Comparison of ENCODE assay signal across 35 mouse cellular contexts in genomic region chr5:32778168-32778567, GRCm38 (mm10). TPM values are rescaled to one million over a fixed set of nuclear protein-coding genes. Genes with fewer than 3 reads are reported as not detected.
"Had no signal": no experiment of that assay in that cellular context is flagged by ENCODE, and none has a peak within 500 bp of the region (broad histone marks: within the 10 kb centered on the region; RNA-seq: fewer than 3 reads in every experiment).

No protein-coding gene starts in this region.

- DNase-seq: gastrocnemius, postnatal 14 days; gastrocnemius, postnatal 36 days; heart, adult 11 months; heart, adult 2 months; heart, postnatal 14 days; heart, postnatal 36 days; kidney, adult 18-20 months; kidney, adult 8-10 months; kidney, postnatal 10 days; kidney, postnatal 25 days; kidney, postnatal 4 days had no signal

- H3K9ac ChIP-seq: heart, embryonic 13.5 days; heart, embryonic 15.5 days; hindbrain, embryonic 12.5 days; hindbrain, embryonic 14.5 days; intestine, embryonic 15.5 days; limb, embryonic 13.5 days; limb, embryonic 15.5 days; liver, embryonic 12.5 days; liver, embryonic 14.5 days had no signal

- ATAC-seq: hindbrain, embryonic 16.5 days; inflammation-experienced regulatory T-cells, adult 6 months; intestine, embryonic 15.5 days; intestine, postnatal 0 days; liver, embryonic 12.5 days had no signal

- H3K4me1 ChIP-seq: heart, embryonic 13.5 days; heart, embryonic 15.5 days; hindbrain, embryonic 12.5 days; intestine, embryonic 15.5 days; limb, embryonic 13.5 days; limb, embryonic 15.5 days had no signal

- H3K27me3 ChIP-seq: heart, embryonic 13.5 days; heart, embryonic 15.5 days; hindbrain, embryonic 12.5 days; intestine, embryonic 15.5 days; limb, embryonic 13.5 days; limb, embryonic 15.5 days; liver, embryonic 12.5 days had no signal

- H3K9me3 ChIP-seq: heart, embryonic 13.5 days; heart, embryonic 15.5 days; hindbrain, embryonic 12.5 days; intestine, embryonic 15.5 days; limb, embryonic 13.5 days; limb, embryonic 15.5 days; liver, embryonic 12.5 days had no signal

- H3K27ac ChIP-seq: heart, adult 2 months; heart, embryonic 13.5 days; heart, embryonic 15.5 days; hindbrain, embryonic 12.5 days; hindbrain, embryonic 14.5 days; intestine, embryonic 15.5 days; layer of hippocampus, adult 2 months; left cerebral cortex, adult 2 months; limb, embryonic 13.5 days; limb, embryonic 15.5 days; liver, embryonic 12.5 days; liver, embryonic 14.5 days had no signal

- H3K4me3 ChIP-seq: heart, adult 2 months; heart, embryonic 13.5 days; heart, embryonic 15.5 days; hindbrain, embryonic 12.5 days; intestine, embryonic 15.5 days; layer of hippocampus, adult 2 months; left cerebral cortex, adult 2 months; limb, embryonic 13.5 days; limb, embryonic 15.5 days; liver, embryonic 12.5 days had no signal

RNA-seq across cellular contexts. Expression of gene Gm20671, which starts 48.7 kb away (rescaled TPM):
- total RNA-seq: gastrocnemius, postnatal 14 days; heart, postnatal 14 days; layer of hippocampus, adult 2 months; layer of hippocampus, postnatal 10 days; layer of hippocampus, postnatal 25 days; left cerebral cortex, adult 2 months; left cerebral cortex, postnatal 14 days; left cerebral cortex, postnatal 36 days; liver, adult 2 months had no signal
- polyA plus RNA-seq: heart, embryonic 11.5 days; heart, embryonic 13.5 days; heart, embryonic 15.5 days; heart, postnatal 0 days; hindbrain, embryonic 12.5 days; hindbrain, embryonic 14.5 days; hindbrain, embryonic 16.5 days; inflammation-experienced regulatory T-cells, adult 6 months; intestine, embryonic 15.5 days; intestine, postnatal 0 days; kidney, embryonic 14.5 days; kidney, embryonic 16.5 days; limb, embryonic 11.5 days; limb, embryonic 13.5 days; limb, embryonic 15.5 days; liver, embryonic 12.5 days had no signal
